Mouse (Mus musculus): Measurements from ENCODE around the gene Entpd5. TPM values are rescaled to one million over a fixed set of nuclear protein-coding genes. Genes with fewer than 3 reads are reported as not detected.

Gene Entpd5
- 19.6 and 19.7 TPM in 2 replicates for polyA plus RNA-seq (2014; fragmentation: Nextera tagmentation; extraction: Ambion mirVana)

DNA sequence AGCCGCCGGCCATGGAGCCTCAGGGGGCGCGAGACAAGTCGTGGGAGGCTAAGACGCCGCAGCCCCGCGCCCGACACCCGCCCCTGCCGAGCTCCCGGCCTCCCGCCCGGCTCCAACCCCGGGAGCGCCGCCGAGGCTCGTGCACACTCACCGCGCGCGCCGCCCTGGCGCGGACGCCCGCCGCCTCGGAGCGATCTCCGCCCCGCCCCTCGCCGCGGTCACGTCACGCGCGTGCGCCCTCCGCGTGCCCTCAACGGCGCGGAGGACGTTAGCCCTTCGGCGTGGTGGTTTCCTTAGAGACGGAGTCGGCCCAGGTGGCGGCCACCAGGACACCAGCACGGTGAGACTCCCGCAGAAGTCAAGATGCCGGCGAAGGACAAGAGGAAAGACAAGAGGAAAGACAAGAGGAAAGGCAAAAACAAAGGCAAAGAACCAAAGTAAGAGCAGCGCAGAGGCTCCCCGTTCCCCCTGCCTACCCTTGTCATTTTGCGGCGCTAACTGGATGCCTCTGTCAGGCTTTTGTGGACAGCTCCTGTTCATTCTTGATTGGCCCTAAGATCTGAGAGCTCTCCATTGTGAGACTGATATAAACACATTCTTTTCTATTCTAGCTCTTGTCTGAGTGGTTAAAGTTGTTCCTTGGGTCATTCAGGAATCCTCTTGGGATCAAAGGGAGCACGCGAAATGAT is at the start of gene Entpd5, which contains the start of gene Bbof1:
Gene Entpd5, minus strand, starts transcription at position 211 of the 689 bp plus-strand sequence.
Gene Bbof1, plus strand, starts transcription at position 253 of the 689 bp plus-strand sequence.
- Histone ChIP-seq H3K27me3 (replicated peaks; ENCODE audit: control insufficient read depth, insufficient read depth, low read length) (no peaks in the 10 kb centered on the region), H3K9me3 (ENCODE audit: control insufficient read depth, low read length) (no peaks in the 10 kb centered on the region), H3K36me3 (ENCODE audit: control insufficient read depth, insufficient read depth, low read length) (no peaks in the 10 kb centered on the region), H3K4me3 (ENCODE audit: low read depth, low read length) (peak within 1 kb of the TSS; percentile 66), H3K4me1 (replicated peaks; ENCODE audit: control insufficient read depth, insufficient read depth, low read length) (peaks cover 5% of the 10 kb centered on the region; the same call in 1 of the 2 replicates), H3K27ac (ENCODE audit: low read depth) (peak within 1 kb of the TSS; percentile 59), H3K4me2 (ENCODE audit: low read length) (peak within 1 kb of the TSS; percentile 65), H3K9ac (ENCODE audit: low read length) (peak within 1 kb of the TSS; percentile 67)
- DNase-seq (ENCODE audit: low spot score) = peak; percentile 94
- WGBS = 1% methylated on average over 61 of the region's 63 CpGs
- ATAC-seq (replicated peaks; ENCODE audit: low FRiP score, low TSS enrichment, low read depth) = peak; percentile 90

GRCm38 (mm10) chr12:84456911-84457310 is 48.1 kb upstream of the Entpd5 start:
- Histone ChIP-seq H3K27ac (ENCODE audit: low read depth) (no peak overlapping the region), H3K9ac (ENCODE audit: low read length) (no peak overlapping the region), H3K9me3 (ENCODE audit: control insufficient read depth, low read length) (no peaks in the 10 kb centered on the region), H3K4me3 (ENCODE audit: low read depth, low read length) (no peak overlapping the region), H3K4me2 (ENCODE audit: low read length) (no peak overlapping the region), H3K27me3 (replicated peaks; ENCODE audit: control insufficient read depth, insufficient read depth, low read length) (no peaks in the 10 kb centered on the region), H3K4me1 (replicated peaks; ENCODE audit: control insufficient read depth, insufficient read depth, low read length) (peaks cover 9% of the 10 kb centered on the region), H3K36me3 (ENCODE audit: control insufficient read depth, insufficient read depth, low read length) (peaks cover 40% of the 10 kb centered on the region)
- no peak for DNase-seq (ENCODE audit: low spot score)
- 93% methylated on average over 3 of the region's 3 CpGs for WGBS
- ATAC-seq (replicated peaks; ENCODE audit: low FRiP score, low TSS enrichment, low read depth) = no peak

GRCm38 (mm10) chr12:84451801-84452200 is 43.0 kb upstream of the Entpd5 start:
- Histone ChIP-seq H3K27me3 (replicated peaks; ENCODE audit: control insufficient read depth, insufficient read depth, low read length) (no peaks in the 10 kb centered on the region), H3K4me3 (ENCODE audit: low read depth, low read length) (peak overlapping the region; percentile 95), H3K27ac (ENCODE audit: low read depth) (peak overlapping the region; percentile 57; the same call in 1 of the 2 replicates), H3K4me1 (replicated peaks; ENCODE audit: control insufficient read depth, insufficient read depth, low read length) (peaks cover 12% of the 10 kb centered on the region), H3K9me3 (ENCODE audit: control insufficient read depth, low read length) (no peaks in the 10 kb centered on the region), H3K36me3 (ENCODE audit: control insufficient read depth, insufficient read depth, low read length) (peaks cover 3% of the 10 kb centered on the region; the same call in 1 of the 2 replicates), H3K9ac (ENCODE audit: low read length) (peak overlapping the region; percentile 66), H3K4me2 (ENCODE audit: low read length) (peak overlapping the region; percentile 99)
- WGBS = 1% methylated on average over 11 of the region's 11 CpGs
- DNase-seq (ENCODE audit: low spot score) = no peak
- ATAC-seq (replicated peaks; ENCODE audit: low FRiP score, low TSS enrichment, low read depth) = no peak

GRCm38 (mm10) chr12:84450718-84451646 is 42.2 kb upstream of the Entpd5 start, which contains the start of the genes Aldh6a1 and Lin52:
Gene Aldh6a1, minus strand, starts transcription at chr12:84451004.
Gene Lin52, plus strand, starts transcription at chr12:84451422.
- peak; percentile 100 for ATAC-seq (replicated peaks; ENCODE audit: low FRiP score, low TSS enrichment, low read depth)
- Histone ChIP-seq H3K4me3 (ENCODE audit: low read depth, low read length) (peak within 1 kb of the TSS; percentile 95), H3K4me1 (replicated peaks; ENCODE audit: control insufficient read depth, insufficient read depth, low read length) (peaks cover 12% of the 10 kb centered on the region), H3K27ac (ENCODE audit: low read depth) (peak within 1 kb of the TSS; percentile 57), H3K27me3 (replicated peaks; ENCODE audit: control insufficient read depth, insufficient read depth, low read length) (no peaks in the 10 kb centered on the region), H3K36me3 (ENCODE audit: control insufficient read depth, insufficient read depth, low read length) (no peaks in the 10 kb centered on the region), H3K9me3 (ENCODE audit: control insufficient read depth, low read length) (no peaks in the 10 kb centered on the region), H3K4me2 (ENCODE audit: low read length) (peak within 1 kb of the TSS; percentile 99), H3K9ac (ENCODE audit: low read length) (peak within 1 kb of the TSS; percentile 66)
- under 1% methylated on average over 49 of the region's 49 CpGs for WGBS
- peak; percentile 94 for DNase-seq (ENCODE audit: low spot score)

- 0% methylated on average over 6 of the region's 6 CpGs for WGBS
- Histone ChIP-seq H3K36me3 (ENCODE audit: control insufficient read depth, insufficient read depth, low read length) (no peaks in the 10 kb centered on the region), H3K4me2 (ENCODE audit: low read length) (peak overlapping the region; percentile 80), H3K4me1 (replicated peaks; ENCODE audit: control insufficient read depth, insufficient read depth, low read length) (peaks cover 12% of the 10 kb centered on the region), H3K27ac (ENCODE audit: low read depth) (no peak overlapping the region), H3K27me3 (replicated peaks; ENCODE audit: control insufficient read depth, insufficient read depth, low read length) (no peaks in the 10 kb centered on the region), H3K9ac (ENCODE audit: low read length) (peak overlapping the region; percentile 57), H3K9me3 (ENCODE audit: control insufficient read depth, low read length) (no peaks in the 10 kb centered on the region), H3K4me3 (ENCODE audit: low read depth, low read length) (peak overlapping the region; percentile 95)
- DNase-seq (ENCODE audit: low spot score) (no peak), ATAC-seq (replicated peaks; ENCODE audit: low FRiP score, low TSS enrichment, low read depth) (no peak)
These were observed 41.5 kb upstream of the Entpd5 start for GRCm38 (mm10) chr12:84450351-84450717.

DNA sequence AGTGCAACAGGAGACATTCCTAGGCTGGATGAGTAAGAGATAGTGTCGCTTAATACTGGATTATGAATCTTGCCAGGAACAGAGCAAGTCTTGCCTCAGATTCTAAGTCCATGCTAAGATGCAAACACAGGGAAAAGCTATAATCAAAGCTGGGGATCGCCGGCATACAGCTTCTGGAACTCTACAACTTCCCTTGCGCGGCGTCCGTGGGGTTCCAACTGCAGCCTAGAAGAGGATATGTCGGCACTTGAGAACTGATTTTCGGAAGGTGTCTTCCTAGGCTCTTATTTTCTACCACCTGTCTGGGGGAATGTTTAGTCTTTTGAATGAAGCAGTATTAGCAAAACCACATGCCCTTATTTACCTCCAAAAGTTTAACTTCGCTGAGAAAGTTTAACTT is 41.1 kb upstream of the Entpd5 start:
- no peaks in the 10 kb centered on the region for H3K36me3 ChIP-seq (ENCODE audit: control insufficient read depth, insufficient read depth, low read length)
- H3K4me2 ChIP-seq (ENCODE audit: low read length) = peak overlapping the region; percentile 80
- H3K4me3 ChIP-seq (ENCODE audit: low read depth, low read length) = peak overlapping the region; percentile 95
- ATAC-seq (replicated peaks; ENCODE audit: low FRiP score, low TSS enrichment, low read depth) (no peak), DNase-seq (ENCODE audit: low spot score) (no peak)
- H3K9ac ChIP-seq (ENCODE audit: low read length) = no peak overlapping the region; the same call in 1 of the 2 replicates
- 48% methylated on average over 10 of the region's 10 CpGs for WGBS
- H3K27ac ChIP-seq (ENCODE audit: low read depth) = no peak overlapping the region
- peaks cover 12% of the 10 kb centered on the region for H3K4me1 ChIP-seq (replicated peaks; ENCODE audit: control insufficient read depth, insufficient read depth, low read length)
- H3K27me3 ChIP-seq (replicated peaks; ENCODE audit: control insufficient read depth, insufficient read depth, low read length) = no peaks in the 10 kb centered on the region
- no peaks in the 10 kb centered on the region for H3K9me3 ChIP-seq (ENCODE audit: control insufficient read depth, low read length)

- Histone ChIP-seq H3K36me3 (ENCODE audit: control insufficient read depth, insufficient read depth, low read length) (no peaks in the 10 kb centered on the region), H3K27ac (ENCODE audit: low read depth) (no peak overlapping the region), H3K9ac (ENCODE audit: low read length) (no peak overlapping the region), H3K27me3 (replicated peaks; ENCODE audit: control insufficient read depth, insufficient read depth, low read length) (no peaks in the 10 kb centered on the region), H3K9me3 (ENCODE audit: control insufficient read depth, low read length) (no peaks in the 10 kb centered on the region), H3K4me3 (ENCODE audit: low read depth, low read length) (no peak overlapping the region), H3K4me1 (replicated peaks; ENCODE audit: control insufficient read depth, insufficient read depth, low read length) (peaks cover 12% of the 10 kb centered on the region), H3K4me2 (ENCODE audit: low read length) (no peak overlapping the region)
- WGBS = 83% methylated on average over 6 of the region's 6 CpGs
- DNase-seq (ENCODE audit: low spot score) = no peak
- ATAC-seq (replicated peaks; ENCODE audit: low FRiP score, low TSS enrichment, low read depth) = no peak
These were observed 39.4 kb upstream of the Entpd5 start for GRCm38 (mm10) chr12:84448181-84448580.

DNA sequence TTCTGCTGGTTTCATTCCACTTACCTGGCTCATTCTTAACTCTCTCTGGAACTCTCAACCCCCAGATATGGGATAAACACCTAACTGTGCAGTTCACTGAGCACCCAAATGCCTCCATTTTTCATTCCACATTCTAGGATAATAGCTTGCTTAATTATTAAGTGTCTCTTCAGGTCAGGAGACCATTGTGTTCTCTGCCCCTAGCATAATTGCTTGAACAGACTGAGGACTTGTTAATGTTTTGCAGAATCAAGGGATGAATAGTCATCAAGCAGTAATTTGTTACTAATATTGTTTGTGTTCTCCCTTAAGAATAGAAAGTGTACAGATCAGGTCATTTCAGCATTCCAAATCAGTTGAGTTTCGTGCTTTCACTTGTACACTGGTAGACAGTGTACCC is 38.6 kb upstream of the Entpd5 start:
- no peak for DNase-seq (ENCODE audit: low spot score)
- Histone ChIP-seq H3K9ac (ENCODE audit: low read length) (no peak overlapping the region), H3K4me1 (replicated peaks; ENCODE audit: control insufficient read depth, insufficient read depth, low read length) (peaks cover 8% of the 10 kb centered on the region), H3K4me3 (ENCODE audit: low read depth, low read length) (no peak overlapping the region), H3K4me2 (ENCODE audit: low read length) (no peak overlapping the region), H3K36me3 (ENCODE audit: control insufficient read depth, insufficient read depth, low read length) (no peaks in the 10 kb centered on the region), H3K27ac (ENCODE audit: low read depth) (no peak overlapping the region), H3K27me3 (replicated peaks; ENCODE audit: control insufficient read depth, insufficient read depth, low read length) (no peaks in the 10 kb centered on the region), H3K9me3 (ENCODE audit: control insufficient read depth, low read length) (no peaks in the 10 kb centered on the region)
- ATAC-seq (replicated peaks; ENCODE audit: low FRiP score, low TSS enrichment, low read depth) = no peak
- 81% methylated on average over 1 of the region's 1 CpGs for WGBS

Data from intestine, embryonic 14.5 days (tissue).